Mouse (Mus musculus): ENCODE measurements at regions not wholly inside any gene's neighbourhood (a gene's known extent, or its start where the extent isn't known, plus 50 kb on each side); places are given as distances from the start of the nearest gene placed in this dataset.

DNA sequence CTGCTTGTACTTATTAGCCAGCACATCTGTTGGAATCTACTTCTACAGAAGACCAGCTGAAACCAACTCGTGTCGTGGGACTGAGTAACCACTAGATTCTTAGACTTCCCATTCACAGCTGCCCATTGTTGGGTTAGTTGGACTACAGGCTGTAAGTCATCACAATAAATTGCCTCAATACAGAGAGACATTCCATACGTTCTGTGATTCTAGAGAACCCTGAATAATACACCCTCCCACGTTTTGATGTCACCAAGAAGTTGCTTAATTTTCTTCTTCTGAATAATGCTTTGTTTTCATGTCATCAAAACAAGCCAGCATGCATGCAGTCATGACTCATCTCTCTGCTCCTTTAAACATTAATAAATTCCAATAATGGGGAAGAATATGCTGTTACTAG is 209.2 kb upstream of the Prok2 start:
- TF ChIP-seq CTCF (IDR thresholded peaks at IDR 0.05; ENCODE audit: control insufficient read depth, insufficient read depth, insufficient read length): no peak
- no peak for TF ChIP-seq MAX (IDR thresholded peaks at IDR 0.05)
- TF ChIP-seq USF1 (IDR thresholded peaks at IDR 0.05; ENCODE audit: low read depth): no peak

Measured in C2C12 (cell line).